Mouse (Mus musculus) monocyte, adult 5-6 weeks (primary cell): ENCODE results near the gene Elovl7. TPM values are rescaled to one million over a fixed set of nuclear protein-coding genes. Genes with fewer than 3 reads are reported as not detected.

Experiments
- ATAC-seq: fragments of 153-309, 156-312 bp; replicated peaks from 2 replicates; pipeline ENCODE4 v1.8.0; 2017; ENCODE audit warnings: mild to moderate bottlenecking; ENCODE audit not compliant: low TSS enrichment, insufficient number of reproducible peaks, severe bottlenecking, poor library complexity, low FRiP score
- total RNA-seq: library from RNA; stranded (forward); fragments of 200-1000, 200-491, 200-594 nt; gene quantifications from 3 replicates; pipeline ENCODE4 v1.2.3, GENCODE M21; 2017

Elovl7 gene
- 1.7 to 8.5 TPM (median 3.8 TPM) in 3 replicates for total RNA-seq

DNA sequence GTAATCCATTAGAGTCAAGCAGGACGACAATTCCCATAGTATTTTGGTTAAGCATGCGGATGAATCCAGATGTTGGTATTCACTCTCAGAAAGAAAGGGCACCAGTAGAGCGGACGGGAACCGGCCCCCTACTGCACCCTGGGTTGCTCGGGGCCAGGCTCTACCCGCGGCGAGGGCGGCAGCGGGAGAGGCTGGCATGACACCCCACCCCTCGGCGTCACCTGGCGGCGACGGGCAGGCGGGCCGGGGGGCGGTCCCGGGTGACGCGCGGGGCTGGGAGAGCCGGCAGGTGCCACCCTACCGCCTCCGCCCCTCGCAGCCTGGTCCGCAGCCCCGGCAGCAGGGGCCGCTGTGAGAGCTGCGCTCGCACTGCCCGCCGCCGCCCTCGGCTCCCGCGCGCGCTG lies at the start of gene Elovl7:
Gene Elovl7 (plus strand): TSS at position 324 of the 404 bp plus-strand sequence.
- ATAC-seq: peak; percentile 63

DNA sequence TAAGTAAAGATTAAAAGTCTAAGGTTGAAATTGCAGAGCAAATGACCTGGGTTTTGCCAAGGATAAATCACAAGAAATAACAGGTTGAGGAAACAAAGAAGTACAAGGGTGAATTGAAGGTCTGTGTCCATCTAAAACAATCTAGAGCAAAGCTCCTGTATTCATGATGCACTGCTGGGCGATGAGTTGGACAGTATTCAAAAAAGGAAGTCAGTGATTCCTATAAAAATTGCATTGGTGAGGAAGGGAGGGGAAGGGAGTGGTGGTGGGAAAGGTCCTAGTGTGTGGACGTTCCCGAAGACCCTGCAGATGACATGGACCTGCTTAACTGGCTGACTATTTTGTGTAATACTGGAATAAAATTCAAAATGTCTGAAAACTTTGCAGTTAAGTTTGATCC lies 49.6 kb upstream of the Elovl7 start:
- no peak for ATAC-seq

DNA sequence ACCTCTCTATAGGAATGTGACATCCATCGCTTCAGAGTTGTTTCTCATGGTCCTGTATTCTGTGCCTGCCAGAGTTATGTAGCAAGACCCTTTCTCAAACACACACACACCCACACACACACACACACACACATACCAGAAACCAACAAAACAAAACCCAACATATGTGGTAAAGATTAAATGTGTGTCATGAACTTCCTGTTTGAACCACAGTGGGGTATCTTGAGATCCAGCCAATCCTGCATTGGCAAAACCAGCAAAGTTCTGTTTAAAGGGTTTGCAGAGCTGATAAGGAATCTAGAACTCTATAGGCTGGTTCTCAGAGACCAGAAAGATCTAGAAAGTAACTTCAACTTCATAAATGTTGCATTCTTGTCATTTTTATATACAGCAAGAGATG lies 44.2 kb upstream of the Elovl7 start:
- ATAC-seq: no peak

DNA sequence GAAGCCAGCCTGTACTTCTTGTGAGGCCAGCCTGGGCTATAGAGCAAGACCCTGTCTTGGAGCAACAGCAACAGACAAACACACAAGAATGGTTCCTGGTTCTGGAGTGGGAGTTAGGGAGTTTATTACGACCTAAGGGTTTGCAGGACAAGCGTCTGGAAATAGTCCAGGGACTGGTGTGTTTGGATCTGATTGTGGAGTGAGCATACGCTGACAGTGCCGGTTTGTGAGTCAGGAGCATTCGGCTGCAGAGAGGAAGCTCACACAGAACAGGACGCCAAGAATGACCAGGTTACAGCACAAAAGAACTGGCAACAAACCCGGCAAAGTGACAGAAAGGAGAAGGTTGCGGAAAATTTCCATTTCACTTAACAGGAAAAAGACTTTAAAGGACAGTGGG lies 43.7 kb upstream of the Elovl7 start:
- no peak for ATAC-seq

DNA sequence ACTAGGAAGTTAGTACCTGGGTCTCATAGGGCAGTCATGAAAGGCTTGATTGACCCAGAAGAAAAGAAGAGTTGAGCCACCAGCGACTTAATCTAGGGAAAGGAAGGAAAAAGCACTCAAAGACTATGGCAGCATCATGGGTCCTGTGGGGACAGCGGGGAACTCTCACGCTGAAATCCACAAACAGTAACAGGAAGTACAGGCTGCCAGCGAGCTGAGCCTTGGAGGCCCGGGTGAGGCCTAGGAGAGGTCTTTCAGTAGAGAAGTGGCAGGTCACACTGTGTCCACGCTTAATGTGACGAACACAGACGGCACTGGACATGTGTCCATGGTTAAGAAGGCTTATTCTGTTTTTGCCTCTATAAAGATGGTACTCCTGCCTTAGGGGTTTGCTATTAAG lies 34.6 kb upstream of the Elovl7 start:
- no peak for ATAC-seq

DNA sequence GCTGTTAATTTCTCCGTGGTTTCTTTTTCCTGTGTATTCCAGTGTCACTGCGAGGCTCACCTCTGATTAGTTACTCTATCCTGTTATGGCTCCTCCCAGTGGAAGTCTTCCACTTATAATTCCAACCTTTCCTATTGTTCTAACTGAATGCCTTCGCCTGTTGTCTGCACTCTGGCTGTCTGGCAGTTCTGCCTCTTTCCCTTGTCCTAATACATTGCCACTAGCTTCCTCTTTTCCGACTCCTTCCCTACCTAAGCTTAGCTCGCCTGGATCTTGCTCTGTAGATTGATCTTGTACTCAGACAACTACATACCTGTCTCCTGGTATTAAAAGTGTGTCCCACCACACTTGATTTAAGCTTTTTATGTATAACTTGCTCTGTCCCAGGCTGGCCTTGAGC lies 33.4 kb upstream of the Elovl7 start:
- ATAC-seq: no peak

DNA sequence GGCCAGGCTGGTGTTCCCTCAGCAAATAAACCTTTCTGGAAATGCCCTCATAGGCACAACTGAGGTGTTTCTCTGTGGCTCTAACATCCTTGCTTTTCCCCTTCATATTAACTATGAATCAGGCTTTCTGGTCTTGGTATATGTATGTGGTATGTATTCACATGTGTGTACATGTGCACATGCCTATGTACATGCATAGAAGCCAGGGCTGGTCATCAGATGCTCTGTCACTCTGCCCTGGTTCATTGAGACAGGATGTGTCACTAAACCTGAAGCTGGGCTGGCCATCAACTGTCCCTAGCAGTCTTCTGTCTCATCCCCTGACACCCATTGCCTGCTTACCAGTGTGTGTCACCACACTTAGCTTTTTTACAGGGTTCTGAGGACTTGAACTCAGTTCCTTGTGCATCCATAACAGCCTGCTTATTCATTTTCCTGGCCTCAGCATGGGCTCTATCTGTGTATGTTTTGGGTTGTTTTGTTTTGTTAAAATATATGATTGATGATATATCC lies 29.4 kb upstream of the Elovl7 start:
- ATAC-seq: no peak

DNA sequence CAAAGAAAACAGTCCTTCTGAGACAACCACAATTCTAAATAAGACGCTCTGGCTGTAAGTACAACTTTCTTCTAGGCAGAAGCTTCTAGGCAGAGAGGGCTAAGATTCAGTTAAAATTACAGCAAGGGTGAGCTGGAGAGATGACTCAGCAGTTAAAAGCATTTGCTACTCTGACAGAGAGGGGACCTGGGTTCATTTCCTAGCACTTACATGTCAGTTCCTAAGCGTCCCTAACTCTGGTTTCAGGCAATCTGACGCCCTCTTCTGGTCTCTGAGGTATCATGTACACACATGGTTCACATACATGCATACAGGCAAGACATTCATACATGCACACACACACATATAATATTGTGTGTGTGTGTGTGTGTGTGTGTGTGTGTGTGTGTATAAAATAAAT lies 28.7 kb upstream of the Elovl7 start:
- no peak for ATAC-seq

DNA sequence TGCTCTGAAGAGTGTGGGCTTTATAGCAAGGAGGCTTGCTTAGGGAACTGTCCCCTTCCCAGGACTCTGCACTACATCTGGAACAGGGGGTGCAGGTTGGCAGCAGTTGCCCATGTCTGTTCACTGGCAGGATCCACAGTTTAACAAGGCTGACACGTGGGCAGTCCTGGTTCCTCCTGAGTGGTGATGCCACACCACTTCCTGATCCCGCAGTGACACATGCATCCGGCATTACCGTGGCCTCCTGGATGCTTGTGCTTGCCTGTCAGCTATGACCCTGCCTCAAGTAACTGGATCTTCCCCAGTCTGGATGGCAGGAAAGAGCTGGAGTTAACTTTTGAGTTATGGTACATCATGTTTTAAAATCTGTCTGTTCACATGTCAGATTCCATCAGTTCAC lies 26.2 kb upstream of the Elovl7 start:
- no peak for ATAC-seq

DNA sequence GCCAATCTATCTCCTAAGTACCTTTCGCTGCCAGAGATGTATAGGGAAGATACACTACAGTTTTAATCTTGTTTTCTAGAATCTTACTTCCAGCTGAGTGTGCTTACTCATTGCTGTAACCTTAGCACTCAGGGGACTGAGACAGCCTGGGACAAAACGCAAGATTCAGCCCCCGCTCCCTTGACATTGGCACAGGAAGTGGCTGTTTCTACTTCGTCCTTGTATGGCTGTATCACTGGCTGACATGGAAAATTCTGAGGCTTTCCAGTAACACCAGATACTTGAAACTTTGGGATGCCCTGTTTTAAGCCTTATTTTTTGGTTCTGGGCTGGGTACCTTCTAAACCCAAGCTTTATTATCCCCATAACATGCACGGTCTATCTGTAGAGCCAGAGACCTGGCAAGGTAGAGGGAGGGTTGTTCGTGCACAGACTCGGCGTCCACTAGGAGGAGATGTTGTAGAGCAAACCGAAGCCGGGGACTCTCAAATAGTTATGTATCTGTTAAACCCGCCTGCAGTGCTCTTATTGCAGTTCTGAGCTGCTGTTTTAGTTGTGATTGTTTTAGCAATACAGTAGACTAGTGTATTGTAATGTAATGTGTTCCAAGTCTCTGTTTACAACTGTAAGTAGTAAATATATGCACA lies 23.0 kb upstream of the Elovl7 start:
- peak; percentile 63; the same call in 1 of the 2 replicates for ATAC-seq

DNA sequence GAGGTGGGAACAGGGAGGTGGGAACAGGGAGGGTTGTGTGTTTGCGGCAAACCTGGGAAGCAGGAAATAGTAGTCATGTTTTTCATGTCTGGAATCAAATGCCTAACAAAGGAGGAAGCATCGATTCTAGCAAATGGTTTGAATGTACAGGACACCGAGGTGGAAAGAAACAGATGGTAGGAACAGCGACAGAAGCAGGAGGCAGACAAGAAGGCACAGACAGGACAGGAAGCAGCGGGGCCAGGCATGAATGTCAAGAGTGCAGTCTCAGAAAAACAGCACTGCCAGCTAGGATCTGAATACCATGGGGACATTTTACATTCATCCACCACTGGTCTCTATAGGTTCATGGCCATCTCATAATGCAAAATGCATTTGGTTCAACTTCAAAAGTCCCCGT lies 18.7 kb upstream of the Elovl7 start:
- no peak for ATAC-seq

DNA sequence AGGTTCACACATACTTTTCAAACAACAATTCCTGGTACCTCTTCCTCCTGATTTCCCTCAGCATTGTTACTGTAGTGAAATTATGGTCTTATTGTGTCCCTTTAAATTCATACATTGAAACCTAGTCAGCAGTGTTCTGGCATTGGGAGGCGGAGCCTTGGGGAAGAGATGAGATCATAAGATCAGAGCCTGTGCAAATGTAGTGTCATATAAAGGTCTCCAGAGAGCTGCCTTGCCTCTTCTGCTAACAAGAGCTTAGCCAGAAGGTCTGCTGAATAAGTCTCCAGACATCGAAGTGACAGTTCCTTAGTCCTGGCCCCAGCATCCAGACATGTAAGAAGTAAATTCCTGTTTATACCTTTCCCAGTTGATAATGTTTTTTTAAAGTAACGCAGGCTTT lies 9.3 kb upstream of the Elovl7 start:
- ATAC-seq: no peak

DNA sequence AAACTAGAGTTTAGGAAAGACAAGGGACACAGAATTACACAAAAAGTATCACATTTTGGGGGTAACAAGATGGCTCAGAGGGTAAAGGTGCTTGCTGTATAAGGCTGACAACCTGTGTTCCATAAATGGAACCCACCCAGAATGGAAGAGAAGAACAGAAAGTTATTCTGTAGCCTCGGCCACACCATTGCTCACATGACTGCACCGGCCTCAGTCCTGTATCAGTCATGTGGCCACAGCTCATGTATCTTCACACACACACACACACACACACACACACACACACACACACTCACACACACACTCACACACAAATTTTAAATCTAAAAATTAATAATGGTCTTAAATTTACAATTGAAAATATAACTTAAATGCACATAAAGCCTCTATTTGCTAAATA lies 6.8 kb upstream of the Elovl7 start:
- ATAC-seq: no peak

DNA sequence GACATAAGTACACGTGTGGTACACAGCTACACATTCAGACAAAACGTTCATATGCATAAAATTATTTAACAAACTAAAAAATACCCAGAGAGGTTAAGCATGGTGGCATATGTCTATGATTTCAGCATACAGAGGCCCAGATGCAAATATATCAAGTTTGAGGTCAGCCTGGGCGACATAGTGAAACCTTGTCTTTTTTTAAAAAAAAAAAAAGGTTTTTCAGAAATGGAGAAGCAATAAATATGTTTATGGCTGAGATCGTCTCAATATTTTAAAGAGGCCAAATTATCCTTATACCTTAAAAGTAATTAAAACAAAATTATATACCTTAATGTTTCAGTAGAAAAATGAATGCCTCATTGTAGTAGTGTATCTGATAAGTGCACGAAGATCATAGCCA lies 6.1 kb upstream of the Elovl7 start:
- ATAC-seq: no peak

DNA sequence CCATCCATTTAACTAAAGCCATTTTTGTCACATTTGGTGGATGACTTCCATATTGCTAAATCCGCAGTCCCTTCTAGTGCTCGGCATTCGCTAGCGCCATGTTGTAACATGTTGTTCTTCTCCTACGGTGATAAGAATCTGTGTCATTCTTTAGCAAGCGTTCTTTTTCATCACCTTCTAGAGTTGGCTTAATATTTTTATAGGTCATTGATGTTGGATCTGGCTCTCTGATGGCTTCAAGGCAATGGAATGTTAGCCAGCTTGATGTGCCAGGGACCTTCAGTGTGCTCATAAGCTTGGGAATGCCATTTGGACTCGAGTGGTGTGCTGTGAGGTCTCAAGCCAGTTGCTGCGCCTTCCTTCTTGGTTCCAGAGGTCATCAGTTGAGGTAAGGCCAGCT lies 3.2 kb upstream of the Elovl7 start:
- ATAC-seq: no peak

DNA sequence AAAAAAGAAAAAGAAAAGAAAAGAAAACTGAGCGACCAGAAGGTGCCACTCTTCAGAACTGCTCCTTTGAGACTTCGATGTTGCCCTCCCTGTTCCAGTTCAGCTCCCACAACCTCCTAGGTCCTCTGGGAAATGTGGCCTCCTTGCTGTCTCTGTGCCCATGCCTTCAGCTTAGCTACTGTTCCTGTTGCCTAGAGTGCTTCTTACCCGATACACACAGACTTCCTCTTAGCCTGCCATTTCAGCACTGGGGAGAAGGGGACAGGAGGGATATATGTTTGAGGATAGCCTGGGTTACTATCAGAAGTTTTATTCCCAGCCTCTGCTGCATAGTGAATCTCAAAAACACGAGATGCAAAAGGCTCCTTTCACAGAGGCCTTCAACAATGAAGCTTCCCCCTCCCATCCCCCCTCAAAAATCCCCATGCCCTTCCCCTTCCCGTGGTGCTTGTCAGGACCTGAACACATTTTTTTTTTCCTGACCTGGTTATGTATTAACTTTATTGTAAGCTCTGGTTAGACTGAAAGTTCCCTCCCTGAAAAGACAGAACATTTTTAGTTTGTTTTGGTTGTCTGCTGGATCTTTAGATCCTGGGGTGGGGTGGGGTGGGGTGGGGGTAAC lies 1.7 kb upstream of the Elovl7 start:
- ATAC-seq: no peak

DNA sequence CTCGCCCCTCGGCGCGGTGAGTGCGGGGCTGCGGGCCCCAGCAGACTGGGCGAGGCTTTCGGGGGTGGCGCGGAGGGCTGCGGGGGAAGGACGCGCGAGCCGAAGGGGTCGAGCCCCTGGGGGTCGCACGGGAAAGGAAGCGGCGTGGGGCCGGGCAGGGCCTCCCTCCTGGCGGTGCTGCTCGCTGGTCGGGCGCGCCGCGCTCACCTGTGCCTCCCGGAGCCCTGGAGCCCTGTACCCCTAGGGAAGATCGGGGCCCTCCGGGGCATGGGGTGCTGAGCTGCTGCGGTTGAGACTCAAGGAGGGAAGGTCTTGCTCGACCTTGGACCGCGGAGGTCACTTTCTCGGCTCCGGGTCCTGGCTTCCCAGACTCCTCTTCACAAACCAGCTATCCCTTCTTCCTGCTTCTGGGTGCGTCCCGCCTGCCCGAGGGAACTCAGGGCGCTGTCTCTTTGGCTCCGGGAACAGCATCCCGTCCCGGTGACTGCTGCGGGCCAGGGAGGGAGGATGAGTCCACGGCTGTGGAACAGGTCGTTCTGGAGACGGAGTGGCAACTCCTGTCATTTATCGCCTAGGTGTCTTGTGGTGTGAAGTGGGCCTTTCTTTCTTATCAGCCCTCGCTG lies 392 bp downstream of the Elovl7 start:
- peak; percentile 37; the same call in 1 of the 2 replicates for ATAC-seq

DNA sequence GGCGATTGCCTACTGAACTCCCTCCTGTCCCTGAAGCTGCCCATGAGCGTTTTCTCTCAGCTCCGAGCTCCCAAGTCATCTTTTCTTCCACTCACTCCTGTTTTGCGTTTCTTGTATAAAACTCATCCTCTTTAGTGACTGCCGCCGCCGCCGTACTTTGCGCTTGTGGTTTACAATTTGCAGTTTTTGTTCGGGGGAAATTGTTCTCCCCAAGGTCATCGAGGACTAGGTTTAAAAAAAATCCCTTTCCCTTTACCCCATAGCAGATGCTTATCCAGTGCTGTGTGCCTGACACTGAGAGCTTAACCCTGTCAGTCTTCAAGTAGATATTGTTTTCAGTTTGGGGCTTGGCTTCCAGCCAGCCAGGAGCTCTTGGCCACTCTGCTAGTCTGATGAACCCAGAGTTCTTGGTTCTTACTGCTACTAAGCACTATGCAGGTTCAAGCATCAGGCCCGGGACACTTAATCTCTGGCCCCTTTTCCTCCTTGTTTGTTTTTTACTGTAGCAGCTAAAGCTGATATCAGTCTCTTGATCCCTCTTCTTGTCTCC lies 1.1 kb downstream of the Elovl7 start:
- ATAC-seq: no peak

DNA sequence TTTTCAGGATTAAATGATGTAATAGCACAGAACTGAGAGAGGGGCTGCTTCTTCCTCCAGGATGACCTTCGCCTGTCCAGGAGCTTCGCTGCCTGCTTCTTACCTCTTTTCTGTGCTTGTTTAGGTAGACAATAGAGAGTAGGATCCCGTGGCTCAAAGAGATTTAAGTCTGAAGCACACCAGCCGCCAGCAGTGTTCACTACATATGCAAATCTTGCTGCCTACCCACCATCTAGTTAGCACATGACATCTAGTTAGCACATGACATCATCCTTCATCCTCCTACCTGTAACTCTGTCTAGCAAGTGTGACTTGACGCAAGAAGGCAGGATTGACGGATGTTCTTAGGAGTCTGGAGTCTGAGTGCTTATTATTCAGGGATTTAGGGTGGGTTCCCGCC lies 5.6 kb downstream of the Elovl7 start:
- no peak for ATAC-seq

DNA sequence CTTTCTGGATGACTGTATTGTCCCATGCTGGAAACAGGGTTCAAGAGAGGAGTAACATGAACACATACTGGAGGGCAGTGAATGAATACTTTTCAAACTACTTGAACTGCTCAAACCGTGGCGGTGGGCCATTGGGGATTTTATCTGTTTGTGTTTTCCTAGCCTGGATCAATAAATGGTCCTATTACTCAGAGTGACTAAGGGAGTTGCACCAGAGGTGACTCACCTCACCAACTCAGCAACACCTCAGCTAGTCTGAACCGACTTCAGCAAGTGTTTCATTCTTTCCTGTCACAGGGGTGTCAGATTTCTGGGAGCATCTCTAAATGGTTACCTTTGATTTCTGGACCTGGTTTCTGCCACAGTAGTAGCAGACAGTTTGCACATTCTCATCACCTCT lies 15.0 kb downstream of the Elovl7 start:
- no peak for ATAC-seq
